Mouse (Mus musculus) T-helper 2 cell (primary cell): ENCODE results near the gene Grwd1.
"Not testable (repeated sequence)": the region's sequence is repeated elsewhere in the genome, so short reads cannot be mapped to it uniquely, and the experiment has no call there.

Experiments used
- in situ Hi-C: fragments of 300-600 bp; cut with MboI, MseI; formaldehyde crosslinking; loops from one replicate; pipeline ENCODE4 v1.15.1; 2025; ENCODE audit warnings: high pct_unique_total_duplicates

The Grwd1 gene

GRCm38 (mm10) chr7:45830427-45831127 lies at the start of gene Grwd1:
Gene Grwd1 (minus strand): TSS chr7:45830944.
- in situ Hi-C loops: no loop called here

- in situ Hi-C loops: no loop called here
These were observed 49.8 kb upstream of the Grwd1 start for GRCm38 (mm10) chr7:45880531-45880930.

- in situ Hi-C loops: not testable (repeated sequence)
These were observed 47.5 kb upstream of the Grwd1 start, which contains the start of gene Grin2d for GRCm38 (mm10) chr7:45878278-45878677. Gene Grin2d (minus strand): TSS chr7:45878378.

GRCm38 (mm10) chr7:45876895-45877294 lies 46.2 kb upstream of the Grwd1 start:
- in situ Hi-C loops: no loop called here

- in situ Hi-C loops: no loop called here
These were observed 42.6 kb upstream of the Grwd1 start for GRCm38 (mm10) chr7:45873061-45873947.

GRCm38 (mm10) chr7:45872624-45873023 lies 41.9 kb upstream of the Grwd1 start, which contains the start of gene Kdelr1:
Gene Kdelr1 (plus strand): TSS chr7:45872772.
- in situ Hi-C loops: no loop called here

GRCm38 (mm10) chr7:45870282-45871058 lies 39.7 kb upstream of the Grwd1 start:
- in situ Hi-C loops: no loop called here

- in situ Hi-C loops: no loop called here
These were observed 39.0 kb upstream of the Grwd1 start for GRCm38 (mm10) chr7:45869787-45870186.

- in situ Hi-C loops: no loop called here
These were observed 38.4 kb upstream of the Grwd1 start for GRCm38 (mm10) chr7:45869107-45869670.

GRCm38 (mm10) chr7:45867871-45868270 lies 37.1 kb upstream of the Grwd1 start:
- in situ Hi-C loops: no loop called here

- in situ Hi-C loops: no loop called here
These were observed 35.5 kb upstream of the Grwd1 start for GRCm38 (mm10) chr7:45865925-45866910.

- in situ Hi-C loops: no loop called here
These were observed 33.7 kb upstream of the Grwd1 start for GRCm38 (mm10) chr7:45864435-45864834.

GRCm38 (mm10) chr7:45862804-45863203 lies 32.1 kb upstream of the Grwd1 start:
- in situ Hi-C loops: no loop called here

- in situ Hi-C loops: no loop called here
These were observed 28.3 kb upstream of the Grwd1 start for GRCm38 (mm10) chr7:45859008-45859407.

GRCm38 (mm10) chr7:45856950-45857901 lies 26.5 kb upstream of the Grwd1 start:
- in situ Hi-C loops: no loop called here

- in situ Hi-C loops: no loop called here
These were observed 22.3 kb upstream of the Grwd1 start for GRCm38 (mm10) chr7:45853089-45853488.

GRCm38 (mm10) chr7:45850661-45851060 lies 19.9 kb upstream of the Grwd1 start:
- in situ Hi-C loops: no loop called here

- in situ Hi-C loops: no loop called here
These were observed 17.8 kb upstream of the Grwd1 start for GRCm38 (mm10) chr7:45848447-45849027.
